Mouse (Mus musculus) heart, adult 2 months (tissue): ENCODE results near the gene Eps8l3. TPM values are rescaled to one million over a fixed set of nuclear protein-coding genes. Genes with fewer than 3 reads are reported as not detected.

Experiments used
- DNase-seq, 2 experiments: peaks; one replicate each; pipeline ENCODE4 v3.0.0; 2021
- H3K27ac ChIP-seq: fragments of 200-600 bp; 2 replicates; pipeline ENCODE4 v1.8.1; 2022
- H3K27me3 ChIP-seq: fragments of 200-500 bp; 2 replicates; pipeline ENCODE4 v1.6.1; 2012; ENCODE audit warnings: mild to moderate bottlenecking, low read length, inconsistent platforms, mixed read lengths; ENCODE audit not compliant: control insufficient read depth, insufficient read depth
- H3K36me3 ChIP-seq: fragments of 200-500 bp; 2 replicates; pipeline ENCODE4 v1.6.1; 2012; ENCODE audit warnings: low read length, inconsistent platforms; ENCODE audit not compliant: control insufficient read depth, insufficient read depth
- H3K4me1 ChIP-seq: fragments of 200-500 bp; 2 replicates; pipeline ENCODE4 v1.6.1; 2011; ENCODE audit warnings: low read length; ENCODE audit not compliant: control insufficient read depth, insufficient read depth
- H3K4me3 ChIP-seq: fragments of 200-600 bp; 2 replicates; pipeline ENCODE4 v1.8.1; 2022
- H3K79me2 ChIP-seq: fragments of 200-500 bp; replicated peaks from 2 replicates; pipeline ENCODE4 v1.6.1; 2012; ENCODE audit warnings: mild to moderate bottlenecking, inconsistent platforms, low read length, moderate library complexity, mixed read lengths; ENCODE audit not compliant: control insufficient read depth, insufficient read depth
- H3K9ac ChIP-seq: fragments of 200-500 bp; 2 replicates; pipeline ENCODE4 v1.6.1; 2012; ENCODE audit warnings: low read depth, mild to moderate bottlenecking, control low read depth, inconsistent platforms, low read length, mixed read lengths
- CTCF ChIP-seq: fragments of 200-600 bp; IDR thresholded peaks from 2 replicates; pipeline ENCODE4 v1.8.1; 2022; ENCODE audit warnings: antibody characterized with exemption, mild to moderate bottlenecking, moderate library complexity
- EP300 ChIP-seq: fragments of 200-500 bp; IDR thresholded peaks from 2 replicates; pipeline ENCODE4 v1.6.1; 2011; ENCODE audit warnings: low read depth, low read length, control low read depth; ENCODE audit not compliant: insufficient read depth
- POLR2A ChIP-seq: fragments of 200-500 bp; IDR thresholded peaks from 2 replicates; pipeline ENCODE4 v1.6.1; 2011; ENCODE audit warnings: mild to moderate bottlenecking, low read depth, low read length, control low read depth; ENCODE audit not compliant: insufficient read depth
- WGBS: fragments of 180-500 bp; shearing (Covaris S2); methylation state at CpG from one replicate; pipeline ENCODE4 v1.1.7; 2018; 5-methylcytosine and 5-hydroxymethylcytosine counted together
- intact Hi-C: fragments of 180-260 bp; cut with DNase I; formaldehyde crosslinking; loops from one replicate; pipeline ENCODE4 v1.15.1; 2025
- polyA plus RNA-seq: library from polyadenylated mRNA; depleted of rRNA; stranded (reverse); fragments of >200 nt; gene quantifications from 2 replicates; pipeline ENCODE4 v1.2.3, GENCODE M21; 2012; rRNA removed
- total RNA-seq, 2 experiments: library from RNA; stranded (reverse); gene quantifications; 2 replicates each; pipeline ENCODE4 v1.2.3; 2021

Gene Eps8l3
- total and polyA plus RNA-seq, 3 experiments, result not detected

DNA sequence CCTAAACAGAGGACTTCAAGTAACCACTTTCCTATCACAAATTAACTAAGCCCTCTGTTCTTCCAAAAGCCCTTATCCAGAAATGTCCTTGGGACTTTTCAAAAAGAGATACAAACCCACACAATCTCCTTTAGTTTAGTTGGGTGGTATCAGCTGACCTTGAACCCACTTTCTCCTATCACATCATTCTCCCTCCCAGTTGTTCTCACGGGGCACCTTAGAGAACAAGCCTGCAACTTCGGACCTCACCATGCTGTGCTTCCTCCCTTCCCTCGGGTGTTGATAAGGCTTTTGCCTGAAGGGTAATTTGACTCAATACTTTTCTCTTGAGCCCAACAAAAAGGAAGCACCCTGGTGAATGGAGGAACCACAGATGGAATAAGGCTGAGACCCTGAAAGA is 58.9 kb downstream of the Eps8l3 start:
- no peak overlapping the region for H3K27ac ChIP-seq
- no peaks in the 10 kb centered on the region for H3K36me3 ChIP-seq
- TF ChIP-seq EP300 (no peak), CTCF (no peak), POLR2A (no peak)
- H3K4me3 ChIP-seq, result no peak overlapping the region
- no peak overlapping the region for H3K9ac ChIP-seq
- 30% methylated on average over 3 of the region's 3 CpGs for WGBS
- no peaks in the 10 kb centered on the region for H3K27me3 ChIP-seq
- DNase-seq, result no peak
- H3K79me2 ChIP-seq, result no peaks in the 10 kb centered on the region
- intact Hi-C loops, result loop anchor here (5.0 kb wide), 1 partner anchor 211 kb away; the partner anchor contains the start of gene Gnai3
- peaks cover 12% of the 10 kb centered on the region for H3K4me1 ChIP-seq

DNA sequence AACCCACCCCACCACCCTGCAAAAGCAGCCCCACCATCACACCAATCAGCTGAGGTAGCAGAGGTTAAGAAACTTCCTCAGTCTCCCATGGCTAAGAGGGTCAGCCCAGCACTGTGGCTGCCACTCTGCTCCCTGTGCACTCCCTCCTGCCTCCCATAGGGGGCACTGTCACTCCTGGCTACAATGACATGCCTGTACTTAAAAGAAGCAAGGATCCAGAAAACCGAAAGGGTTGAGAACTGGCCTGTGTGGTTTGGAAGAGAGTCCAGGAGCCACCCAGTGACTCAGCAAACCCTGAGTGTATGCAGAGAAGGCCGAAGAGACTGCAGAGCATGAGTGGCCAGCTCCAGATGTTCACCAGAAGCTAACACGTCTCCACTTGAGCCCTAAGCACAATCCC is 62.4 kb downstream of the Eps8l3 start:
- no peaks in the 10 kb centered on the region for H3K79me2 ChIP-seq
- TF ChIP-seq CTCF (peak; percentile 94), EP300 (peak; percentile 70), POLR2A (no peak)
- H3K4me3 ChIP-seq, result no peak overlapping the region
- H3K4me1 ChIP-seq, result peaks cover 7% of the 10 kb centered on the region
- H3K9ac ChIP-seq, result no peak overlapping the region
- peak overlapping the region; percentile 45; the same call in 1 of the 2 replicates for H3K27ac ChIP-seq
- H3K36me3 ChIP-seq, result no peaks in the 10 kb centered on the region
- 35% methylated on average over 3 of the region's 3 CpGs for WGBS
- intact Hi-C loops, result loop anchor here (1.0 to 5.0 kb wide), 2 partner anchors 122 to 208 kb away; partner anchors contain the start of gene Gnai3
- no peaks in the 10 kb centered on the region for H3K27me3 ChIP-seq
- peak; percentile 82 to 83 for DNase-seq

DNA sequence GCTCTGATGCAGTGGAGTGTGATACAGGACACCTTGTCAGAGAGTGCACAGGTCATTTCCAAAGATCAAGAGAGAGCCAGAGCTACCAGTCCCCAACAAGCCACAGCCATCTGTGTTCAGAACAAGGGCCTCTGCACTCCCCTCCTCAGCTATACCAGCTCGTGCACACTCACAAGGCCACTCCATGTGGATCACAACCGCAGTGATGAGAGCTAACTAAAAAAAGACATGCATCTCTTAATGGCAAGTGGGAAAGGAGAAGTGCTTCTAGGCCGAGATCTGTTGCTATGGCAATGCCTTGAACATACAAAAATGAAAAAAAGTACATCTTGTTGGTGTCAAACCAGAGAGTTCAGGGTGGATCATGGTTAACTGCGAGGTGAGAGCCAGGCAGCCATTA is 62.8 kb downstream of the Eps8l3 start:
- Histone ChIP-seq H3K27me3 (no peaks in the 10 kb centered on the region), H3K4me1 (peaks cover 7% of the 10 kb centered on the region), H3K4me3 (no peak overlapping the region), H3K27ac (peak overlapping the region; percentile 45; the same call in 1 of the 2 replicates), H3K79me2 (no peaks in the 10 kb centered on the region), H3K9ac (no peak overlapping the region), H3K36me3 (no peaks in the 10 kb centered on the region)
- intact Hi-C loops, result loop anchor here (1.0 to 5.0 kb wide), 2 partner anchors 121 to 207 kb away; partner anchors contain the start of gene Gnai3
- 80% methylated on average over 4 of the region's 4 CpGs for WGBS
- no peak for TF ChIP-seq EP300
- TF ChIP-seq POLR2A, result no peak
- no peak for TF ChIP-seq CTCF
- DNase-seq, result no peak

DNA sequence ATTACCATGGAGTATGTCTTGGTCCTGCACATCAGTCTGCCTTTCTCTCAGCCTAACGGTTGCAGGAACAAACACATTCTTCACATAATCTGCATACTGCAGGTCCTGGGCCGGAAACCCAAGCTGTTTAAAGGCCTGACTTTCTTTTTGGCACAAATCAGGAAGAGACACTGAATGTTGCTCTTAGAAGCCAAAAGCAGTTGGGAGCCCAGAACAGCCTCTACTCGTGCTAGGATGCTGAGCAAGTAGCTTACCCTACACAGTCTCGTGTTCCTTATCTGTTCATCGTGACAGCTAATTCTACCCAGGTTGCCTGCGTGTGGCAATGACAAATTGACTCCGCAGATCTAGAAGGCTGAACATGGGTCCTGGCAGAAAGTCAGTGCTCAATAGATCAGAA is 63.5 kb downstream of the Eps8l3 start:
- no peak for DNase-seq
- no peaks in the 10 kb centered on the region for H3K36me3 ChIP-seq
- intact Hi-C loops, result no loop called here

DNA sequence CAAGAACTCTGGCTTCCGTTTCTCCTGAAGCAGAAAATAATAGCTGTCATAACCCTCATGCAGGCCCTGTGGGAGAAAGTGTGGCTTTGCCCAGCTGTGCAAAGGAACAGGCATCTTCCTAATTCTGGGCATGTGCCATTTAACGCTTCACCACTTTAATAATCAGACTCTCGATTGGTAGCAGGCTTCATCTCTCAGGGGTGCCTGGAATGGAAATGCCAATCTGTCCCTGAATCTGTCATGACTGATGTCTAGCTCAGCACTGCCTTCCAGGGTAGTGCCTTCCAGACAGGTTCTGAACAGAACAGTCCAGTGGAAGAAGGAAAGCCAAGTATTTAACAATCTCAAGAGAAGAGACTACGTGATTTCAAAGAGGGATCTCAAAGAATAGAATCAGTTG is 64.2 kb downstream of the Eps8l3 start:
- H3K9ac ChIP-seq, result no peak overlapping the region
- DNase-seq, result no peak
- H3K4me1 ChIP-seq, result peaks cover 7% of the 10 kb centered on the region
- no peaks in the 10 kb centered on the region for H3K79me2 ChIP-seq
- intact Hi-C loops, result no loop called here
- no peak overlapping the region for H3K27ac ChIP-seq
- TF ChIP-seq CTCF (no peak), POLR2A (no peak), EP300 (no peak)
- 82% methylated on average over 4 of the region's 4 CpGs for WGBS
- no peaks in the 10 kb centered on the region for H3K36me3 ChIP-seq
- no peak overlapping the region for H3K4me3 ChIP-seq
- no peaks in the 10 kb centered on the region for H3K27me3 ChIP-seq

More for the DNA sequence above, 63.5 kb downstream of the Eps8l3 start:
- Histone ChIP-seq H3K9ac (no peak overlapping the region), H3K4me1 (peaks cover 7% of the 10 kb centered on the region), H3K27ac (no peak overlapping the region), H3K4me3 (no peak overlapping the region), H3K79me2 (no peaks in the 10 kb centered on the region), H3K27me3 (no peaks in the 10 kb centered on the region)
- 67% methylated on average over 7 of the region's 7 CpGs for WGBS
- TF ChIP-seq EP300 (no peak), POLR2A (no peak), CTCF (no peak)

Other genes starting within 250 kb of the Eps8l3 start
- not detected for gene Gm10961, start 245.9 kb upstream of the Eps8l3 start, total RNA-seq
- gene Gm10961, start 245.9 kb upstream of the Eps8l3 start, polyA plus RNA-seq, result not detected in 2 replicates
- 10 to 100 TPM; 19.9 to 21.2 TPM for gene Strip1, start 245.5 kb upstream of the Eps8l3 start, total RNA-seq
- gene Strip1, start 245.5 kb upstream of the Eps8l3 start, polyA plus RNA-seq, result 35.1 and 46.6 TPM in 2 replicates
- 10 to 100 TPM; 76.5 to 82.3 TPM for gene Ahcyl1, start 180.7 kb upstream of the Eps8l3 start, total RNA-seq
- 50.9 and 94.6 TPM in 2 replicates for gene Ahcyl1, start 180.7 kb upstream of the Eps8l3 start, polyA plus RNA-seq
- 10 to 100 TPM; 30.0 to 41.7 TPM for gene Csf1, start 116.8 kb upstream of the Eps8l3 start, total RNA-seq
- gene Csf1, start 116.8 kb upstream of the Eps8l3 start, polyA plus RNA-seq, result 32.9 and 44.0 TPM in 2 replicates
- 10 to 100 TPM; 45.7 to 53.4 TPM for gene Gstm5, start 18.6 kb downstream of the Eps8l3 start, total RNA-seq
- 59.5 and 104 TPM in 2 replicates for gene Gstm5, start 18.6 kb downstream of the Eps8l3 start, polyA plus RNA-seq
- gene Gstm7, start 54.6 kb downstream of the Eps8l3 start, total RNA-seq, result 10 to 100 TPM; 80.5 to 95.0 TPM
- gene Gstm7, start 54.6 kb downstream of the Eps8l3 start, polyA plus RNA-seq, result 70.4 and 119 TPM in 2 replicates
- gene Gstm6, start 66.5 kb downstream of the Eps8l3 start, total RNA-seq, result 1 to 10 TPM; 3.0 to 3.7 TPM
- gene Gstm6, start 66.5 kb downstream of the Eps8l3 start, polyA plus RNA-seq, result 3.7 and 4.6 TPM in 2 replicates
- not detected for gene Gstm3, start 92.1 kb downstream of the Eps8l3 start, total RNA-seq
- 0.08 TPM in 1 of 2 replicates, not detected in the other for gene Gstm3, start 92.1 kb downstream of the Eps8l3 start, polyA plus RNA-seq
- gene Gstm2, start 109.2 kb downstream of the Eps8l3 start, total RNA-seq, result 100 to 1,000 TPM; 214 to 222 TPM
- gene Gstm2, start 109.2 kb downstream of the Eps8l3 start, polyA plus RNA-seq, result 169 and 280 TPM in 2 replicates
- gene Gstm1, start 140.7 kb downstream of the Eps8l3 start, total RNA-seq, result 100 to 1,000 TPM; 334 to 410 TPM
- 602 and 658 TPM in 2 replicates for gene Gstm1, start 140.7 kb downstream of the Eps8l3 start, polyA plus RNA-seq
- 10 to 100 TPM; 11.7 to 11.9 TPM for gene Gstm4, start 167.7 kb downstream of the Eps8l3 start, total RNA-seq
- gene Gstm4, start 167.7 kb downstream of the Eps8l3 start, polyA plus RNA-seq, result 17.1 and 24.6 TPM in 2 replicates
- gene Ampd2, start 209.4 kb downstream of the Eps8l3 start, total RNA-seq, result 1 to 10 TPM; 4.1 to 4.6 TPM
- 25.9 and 26.3 TPM in 2 replicates for gene Ampd2, start 209.4 kb downstream of the Eps8l3 start, polyA plus RNA-seq
- gene Gnat2, start 215.6 kb downstream of the Eps8l3 start, total RNA-seq, result under 1 TPM in 1 of 2 experiments, not detected in 1; 0.11 TPM
- not detected in 2 replicates for gene Gnat2, start 215.6 kb downstream of the Eps8l3 start, polyA plus RNA-seq